Mouse (Mus musculus) embryonic facial prominence, embryonic 11.5 days (tissue): ENCODE measurements around the gene Usp20. TPM values are rescaled to one million over a fixed set of nuclear protein-coding genes. Genes with fewer than 3 reads are reported as not detected.
A peak's percentile ranks its signal among the peaks of the same experiment; 100 is the strongest.

ENCODE experiments used
- ATAC-seq: fragments of 200-750 bp; cut with Nextera tagmentation; replicated peaks from 2 replicates; pipeline ENCODE4 v1.8.0; 2017; ENCODE audit warnings: low read depth; ENCODE audit not compliant: insufficient number of reproducible peaks, low FRiP score, low TSS enrichment
- DNase-seq: peaks from one replicate; pipeline ENCODE4 v3.0.0-alpha.2; 2015; ENCODE audit warnings: low spot score
- H3K27ac ChIP-seq: fragments of 300-500 bp; sonication (generic); replicated peaks from 2 replicates; pipeline ENCODE4 v1.5.1; 2014; ENCODE audit warnings: mild to moderate bottlenecking, low read depth, low read length, control low read depth
- H3K27me3 ChIP-seq: fragments of 300-500 bp; sonication (generic); 2 replicates; pipeline ENCODE4 v1.6.1; 2014; ENCODE audit warnings: mild to moderate bottlenecking, low read length, moderate library complexity, mixed read lengths; ENCODE audit not compliant: control insufficient read depth, insufficient read depth
- H3K36me3 ChIP-seq: fragments of 300-500 bp; sonication (generic); replicated peaks from 2 replicates; pipeline ENCODE4 v1.6.1; 2014; ENCODE audit warnings: low read depth, mild to moderate bottlenecking, low read length, moderate library complexity, mixed read lengths; ENCODE audit not compliant: control insufficient read depth, insufficient read depth
- H3K4me1 ChIP-seq: fragments of 300-500 bp; sonication (generic); 2 replicates; pipeline ENCODE4 v1.6.1; 2014; ENCODE audit warnings: low read length, mixed read lengths; ENCODE audit not compliant: control insufficient read depth, insufficient read depth
- H3K4me2 ChIP-seq: fragments of 300-500 bp; sonication (generic); 2 replicates; pipeline ENCODE4 v1.6.1; 2014; ENCODE audit warnings: low read depth, mild to moderate bottlenecking, control low read depth, low read length, moderate library complexity
- H3K4me3 ChIP-seq: fragments of 300-500 bp; sonication (generic); 2 replicates; pipeline ENCODE4 v1.5.1; 2014; ENCODE audit warnings: low read depth, low read length, control low read depth
- H3K9ac ChIP-seq: fragments of 300-500 bp; sonication (generic); replicated peaks from 2 replicates; pipeline ENCODE4 v1.6.1; 2014; ENCODE audit warnings: mild to moderate bottlenecking, control low read depth, low read length
- H3K9me3 ChIP-seq: fragments of 300-500 bp; sonication (generic); replicated peaks from 2 replicates; pipeline ENCODE4 v1.6.1; 2016; ENCODE audit warnings: mild to moderate bottlenecking, low read length, inconsistent platforms, mixed read lengths; ENCODE audit not compliant: control insufficient read depth
- WGBS: fragments of 180-500 bp; shearing (Covaris S2); extraction: QIAGEN DNeasy Blood & Tissue Kit; methylation state at CpG from one replicate; pipeline ENCODE4 v1.1.7; 2014; 5-methylcytosine and 5-hydroxymethylcytosine counted together
- polyA plus RNA-seq: library from polyadenylated mRNA; unstranded; fragments of >200 nt; fragmentation: Nextera tagmentation; extraction: Ambion mirVana; gene quantifications from 2 replicates; pipeline ENCODE4 v1.2.1, GENCODE M21; 2014

The Usp20 gene
- polyA plus RNA-seq, 1 experiment from 2014 or later = 9.3 TPM

GRCm38 (mm10) chr2:30965627-30966026 lies 16.5 kb upstream of the Usp20 start:
- Histone ChIP-seq H3K4me3 (no peak overlapping the region), H3K9ac (no peak overlapping the region), H3K36me3 (peaks cover 16% of the 10 kb centered on the region), H3K27me3 (no peaks in the 10 kb centered on the region), H3K9me3 (no peaks in the 10 kb centered on the region), H3K4me1 (peaks cover 2% of the 10 kb centered on the region; the same call in 1 of the 2 replicates), H3K27ac (no peak overlapping the region), H3K4me2 (no peak overlapping the region)
- ATAC-seq (no peak), DNase-seq (no peak)
- 94% methylated on average over 8 of the region's 8 CpGs for WGBS

GRCm38 (mm10) chr2:30966826-30967225 lies 15.3 kb upstream of the Usp20 start:
- H3K27me3 ChIP-seq = no peaks in the 10 kb centered on the region
- no peaks in the 10 kb centered on the region for H3K9me3 ChIP-seq
- no peak overlapping the region for H3K27ac ChIP-seq
- peak overlapping the region; percentile 93 for H3K9ac ChIP-seq
- H3K4me3 ChIP-seq = peak overlapping the region; percentile 95
- peaks cover 2% of the 10 kb centered on the region; the same call in 1 of the 2 replicates for H3K4me1 ChIP-seq
- peak overlapping the region; percentile 84 for H3K4me2 ChIP-seq
- WGBS = 26% methylated on average over 16 of the region's 16 CpGs
- peaks cover 14% of the 10 kb centered on the region for H3K36me3 ChIP-seq
- DNase-seq (no peak), ATAC-seq (no peak)

GRCm38 (mm10) chr2:30967352-30968327 lies 14.4 kb upstream of the Usp20 start, which contains the start of gene Tor1a:
Gene Tor1a, minus strand, starts transcription at chr2:30967933.
- ATAC-seq = peak; percentile 94
- peak; percentile 95 for DNase-seq
- peak within 1 kb of the TSS; percentile 20; the same call in 1 of the 2 replicates for H3K27ac ChIP-seq
- no peaks in the 10 kb centered on the region for H3K27me3 ChIP-seq
- H3K9me3 ChIP-seq = no peaks in the 10 kb centered on the region
- H3K4me3 ChIP-seq = peak within 1 kb of the TSS; percentile 95
- peaks cover 7% of the 10 kb centered on the region for H3K36me3 ChIP-seq
- peak within 1 kb of the TSS; percentile 84 for H3K4me2 ChIP-seq
- H3K4me1 ChIP-seq = peaks cover 2% of the 10 kb centered on the region; the same call in 1 of the 2 replicates
- peak within 1 kb of the TSS; percentile 93 for H3K9ac ChIP-seq
- 2% methylated on average over 54 of the region's 59 CpGs for WGBS

- ATAC-seq (no peak), DNase-seq (no peak)
- 47% methylated on average over 7 of the region's 7 CpGs for WGBS
- no peaks in the 10 kb centered on the region for H3K27me3 ChIP-seq
- H3K36me3 ChIP-seq = no peaks in the 10 kb centered on the region
- no peaks in the 10 kb centered on the region for H3K9me3 ChIP-seq
- peak overlapping the region; percentile 67 for H3K4me2 ChIP-seq
- H3K9ac ChIP-seq = peak overlapping the region; percentile 50
- H3K4me1 ChIP-seq = no peaks in the 10 kb centered on the region
- H3K4me3 ChIP-seq = peak overlapping the region; percentile 67
- no peak overlapping the region for H3K27ac ChIP-seq
Observed at GRCm38 (mm10) chr2:30983024-30983423, 945 bp downstream of the Usp20 start.

- WGBS = 19% methylated on average over 17 of the region's 17 CpGs
- H3K4me2 ChIP-seq = no peak overlapping the region
- H3K4me3 ChIP-seq = no peak overlapping the region
- peak; percentile 23 for DNase-seq
- no peak for ATAC-seq
- no peak overlapping the region for H3K27ac ChIP-seq
- H3K27me3 ChIP-seq = no peaks in the 10 kb centered on the region
- H3K36me3 ChIP-seq = no peaks in the 10 kb centered on the region
- no peaks in the 10 kb centered on the region for H3K9me3 ChIP-seq
- no peaks in the 10 kb centered on the region for H3K4me1 ChIP-seq
- H3K9ac ChIP-seq = no peak overlapping the region
Observed at GRCm38 (mm10) chr2:30985111-30986020, 3.3 kb downstream of the Usp20 start.

- Histone ChIP-seq H3K9ac (no peak overlapping the region), H3K36me3 (no peaks in the 10 kb centered on the region), H3K9me3 (no peaks in the 10 kb centered on the region), H3K4me1 (no peaks in the 10 kb centered on the region), H3K4me3 (no peak overlapping the region), H3K4me2 (no peak overlapping the region), H3K27ac (no peak overlapping the region), H3K27me3 (no peaks in the 10 kb centered on the region)
- DNase-seq (no peak), ATAC-seq (no peak)
- WGBS = 84% methylated on average over 9 of the region's 9 CpGs
Observed at GRCm38 (mm10) chr2:30990221-30990620, 8.1 kb downstream of the Usp20 start.

GRCm38 (mm10) chr2:30994853-30995252 lies 12.8 kb downstream of the Usp20 start:
- H3K9me3 ChIP-seq = no peaks in the 10 kb centered on the region
- ATAC-seq (no peak), DNase-seq (no peak)
- H3K36me3 ChIP-seq = no peaks in the 10 kb centered on the region
- no peaks in the 10 kb centered on the region for H3K4me1 ChIP-seq
- no peak overlapping the region for H3K4me2 ChIP-seq
- H3K27me3 ChIP-seq = no peaks in the 10 kb centered on the region
- 97% methylated on average over 4 of the region's 4 CpGs for WGBS
- H3K27ac ChIP-seq = no peak overlapping the region
- H3K4me3 ChIP-seq = no peak overlapping the region
- no peak overlapping the region for H3K9ac ChIP-seq
